Mouse (Mus musculus): Measurements from ENCODE around the gene Suclg2. TPM values are rescaled to one million over a fixed set of nuclear protein-coding genes. Genes with fewer than 3 reads are reported as not detected.

Suclg2 gene
- total and polyA plus RNA-seq, 2 experiments from 2014 or later, result 16.0 to 16.1 TPM

DNA sequence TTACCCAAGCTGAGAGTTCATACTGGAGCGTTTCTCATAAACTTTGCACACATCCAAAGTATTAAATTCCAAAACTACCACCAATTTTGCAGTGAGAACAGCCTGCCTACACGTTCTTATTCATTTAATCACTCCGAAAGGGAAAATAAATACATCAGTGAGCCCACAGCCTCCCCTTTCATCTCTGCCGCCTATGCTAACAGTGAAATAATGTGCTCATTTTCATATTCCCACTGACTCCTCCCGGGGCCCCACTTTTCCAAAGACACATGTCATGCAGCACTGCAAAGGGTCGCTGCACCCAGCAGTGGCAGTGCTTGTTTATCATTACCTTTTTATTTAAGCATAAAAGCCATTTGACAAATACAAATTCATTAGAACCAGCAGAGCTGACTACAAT lies 6.7 kb upstream of the Suclg2 start:
- Histone ChIP-seq H3K9me3 (ENCODE audit: low read length) (no peaks in the 10 kb centered on the region), H3K36me3 (ENCODE audit: insufficient read depth) (no peaks in the 10 kb centered on the region), H3K4me1 (ENCODE audit: insufficient read depth) (no peaks in the 10 kb centered on the region), H3K9ac (no peak overlapping the region), H3K27me3 (ENCODE audit: insufficient read depth, low read length) (no peaks in the 10 kb centered on the region), H3K4me2 (ENCODE audit: low read depth) (no peak overlapping the region), H3K4me3 (ENCODE audit: low read depth, low read length) (no peak overlapping the region), H3K27ac (ENCODE audit: low read depth, low read length) (no peak overlapping the region)
- DNase-seq, result no peak
- WGBS, result 36% methylated on average over 6 of the region's 6 CpGs
- ATAC-seq, result no peak
- no peak for TF ChIP-seq CTCF (IDR thresholded peaks at IDR 0.05; ENCODE audit: low read depth)

DNA sequence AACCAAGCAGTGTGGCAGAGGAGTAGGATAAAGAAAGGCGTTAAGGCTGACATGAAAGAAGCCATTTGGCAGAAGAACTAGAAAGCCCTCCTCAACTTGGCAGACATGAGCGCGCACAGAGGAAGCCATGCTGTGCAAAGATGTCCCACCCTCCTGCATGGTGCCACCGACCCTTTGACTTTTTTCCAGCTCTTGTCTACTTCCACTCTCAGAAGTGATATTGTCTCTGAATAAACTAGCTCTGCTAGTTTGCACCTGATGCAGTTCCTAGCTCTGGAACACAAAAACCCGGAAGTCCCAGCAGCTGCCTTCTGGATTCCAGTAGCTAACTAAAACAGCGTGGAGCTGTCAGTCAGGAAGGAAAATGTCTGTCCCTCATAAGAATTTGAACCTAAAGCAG lies 4.8 kb upstream of the Suclg2 start:
- Histone ChIP-seq H3K36me3 (ENCODE audit: insufficient read depth) (no peaks in the 10 kb centered on the region), H3K27me3 (ENCODE audit: insufficient read depth, low read length) (no peaks in the 10 kb centered on the region), H3K4me2 (ENCODE audit: low read depth) (no peak overlapping the region), H3K27ac (ENCODE audit: low read depth, low read length) (no peak overlapping the region), H3K4me3 (ENCODE audit: low read depth, low read length) (no peak overlapping the region), H3K9me3 (ENCODE audit: low read length) (no peaks in the 10 kb centered on the region), H3K9ac (no peak overlapping the region), H3K4me1 (ENCODE audit: insufficient read depth) (no peaks in the 10 kb centered on the region)
- WGBS, result 70% methylated on average over 6 of the region's 6 CpGs
- DNase-seq (no peak), ATAC-seq (no peak)
- no peak for TF ChIP-seq CTCF (IDR thresholded peaks at IDR 0.05; ENCODE audit: low read depth)

- no peak overlapping the region for H3K4me2 ChIP-seq (ENCODE audit: low read depth)
- no peak for DNase-seq
- WGBS, result 89% methylated on average over 3 of the region's 3 CpGs
Measured at GRCm38 (mm10) chr6:95719791-95720190, 1.2 kb upstream of the Suclg2 start.

GRCm38 (mm10) chr6:95718969-95719333 lies 351 bp upstream of the Suclg2 start:
- no CpG with 5 or more reads among the region's 1 CpGs for WGBS

More at GRCm38 (mm10) chr6:95719791-95720190, 1.2 kb upstream of the Suclg2 start:
- no peak overlapping the region for H3K9ac ChIP-seq
- H3K4me3 ChIP-seq (ENCODE audit: low read depth, low read length), result no peak overlapping the region
- H3K36me3 ChIP-seq (ENCODE audit: insufficient read depth), result no peaks in the 10 kb centered on the region
- H3K27me3 ChIP-seq (ENCODE audit: insufficient read depth, low read length), result no peaks in the 10 kb centered on the region
- no peak overlapping the region for H3K27ac ChIP-seq (ENCODE audit: low read depth, low read length)
- no peak for TF ChIP-seq CTCF (IDR thresholded peaks at IDR 0.05; ENCODE audit: low read depth)
- H3K4me1 ChIP-seq (ENCODE audit: insufficient read depth), result no peaks in the 10 kb centered on the region
- ATAC-seq, result no peak
- H3K9me3 ChIP-seq (ENCODE audit: low read length), result no peaks in the 10 kb centered on the region

GRCm38 (mm10) chr6:95717071-95717470 lies 1.5 kb downstream of the Suclg2 start:
- Histone ChIP-seq H3K9ac (no peak overlapping the region), H3K9me3 (ENCODE audit: low read length) (no peaks in the 10 kb centered on the region), H3K27ac (ENCODE audit: low read depth, low read length) (no peak overlapping the region), H3K4me1 (ENCODE audit: insufficient read depth) (no peaks in the 10 kb centered on the region), H3K4me3 (ENCODE audit: low read depth, low read length) (no peak overlapping the region), H3K27me3 (ENCODE audit: insufficient read depth, low read length) (no peaks in the 10 kb centered on the region), H3K4me2 (ENCODE audit: low read depth) (no peak overlapping the region), H3K36me3 (ENCODE audit: insufficient read depth) (no peaks in the 10 kb centered on the region)
- ATAC-seq, result no peak
- 78% methylated on average over 3 of the region's 3 CpGs for WGBS
- no peak for DNase-seq
- TF ChIP-seq CTCF (IDR thresholded peaks at IDR 0.05; ENCODE audit: low read depth), result no peak

More at GRCm38 (mm10) chr6:95718969-95719333, 351 bp upstream of the Suclg2 start:
- TF ChIP-seq CTCF (IDR thresholded peaks at IDR 0.05; ENCODE audit: low read depth), result no peak
- peak; percentile 38; the same call in 1 of the 2 replicates for ATAC-seq
- Histone ChIP-seq H3K27me3 (ENCODE audit: insufficient read depth, low read length) (no peaks in the 10 kb centered on the region), H3K27ac (ENCODE audit: low read depth, low read length) (no peak overlapping the region), H3K4me2 (ENCODE audit: low read depth) (peak overlapping the region; percentile 97), H3K9me3 (ENCODE audit: low read length) (no peaks in the 10 kb centered on the region), H3K36me3 (ENCODE audit: insufficient read depth) (no peaks in the 10 kb centered on the region), H3K9ac (peak overlapping the region; percentile 66), H3K4me3 (ENCODE audit: low read depth, low read length) (peak overlapping the region; percentile 75), H3K4me1 (ENCODE audit: insufficient read depth) (no peaks in the 10 kb centered on the region)
- DNase-seq, result peak; percentile 11

DNA sequence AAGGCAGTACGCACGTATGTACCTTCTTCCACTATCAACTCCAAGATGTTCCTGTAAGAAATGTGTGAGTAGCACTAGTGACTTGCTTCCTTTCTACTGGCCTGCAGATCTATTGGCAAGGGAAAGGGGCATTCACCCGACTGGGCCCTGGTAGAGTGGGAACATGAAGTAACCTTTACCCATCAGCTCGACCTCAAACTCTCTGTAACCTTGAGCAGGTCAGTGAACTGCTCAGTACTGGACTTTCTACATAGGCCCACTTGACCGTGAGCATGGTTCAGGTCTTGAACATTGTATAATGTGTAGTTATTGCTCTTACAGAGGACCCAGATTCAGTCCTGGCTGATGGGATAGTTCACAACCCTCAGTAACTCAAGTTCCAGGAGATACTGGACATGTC lies 2.1 kb downstream of the Suclg2 start:
- Histone ChIP-seq H3K4me1 (ENCODE audit: insufficient read depth) (no peaks in the 10 kb centered on the region), H3K27ac (ENCODE audit: low read depth, low read length) (no peak overlapping the region), H3K27me3 (ENCODE audit: insufficient read depth, low read length) (no peaks in the 10 kb centered on the region), H3K4me3 (ENCODE audit: low read depth, low read length) (no peak overlapping the region), H3K9me3 (ENCODE audit: low read length) (no peaks in the 10 kb centered on the region), H3K4me2 (ENCODE audit: low read depth) (no peak overlapping the region), H3K9ac (no peak overlapping the region), H3K36me3 (ENCODE audit: insufficient read depth) (no peaks in the 10 kb centered on the region)
- TF ChIP-seq CTCF (IDR thresholded peaks at IDR 0.05; ENCODE audit: low read depth), result no peak
- DNase-seq, result no peak
- no peak for ATAC-seq
- WGBS, result 98% methylated on average over 5 of the region's 5 CpGs

- no peak for TF ChIP-seq CTCF (IDR thresholded peaks at IDR 0.05; ENCODE audit: low read depth)
- WGBS, result 15% methylated on average over 5 of the region's 5 CpGs
- DNase-seq (no peak), ATAC-seq (no peak)
- no peaks in the 10 kb centered on the region for H3K4me1 ChIP-seq (ENCODE audit: insufficient read depth)
- H3K36me3 ChIP-seq (ENCODE audit: insufficient read depth), result no peaks in the 10 kb centered on the region
- H3K27me3 ChIP-seq (ENCODE audit: insufficient read depth, low read length), result no peaks in the 10 kb centered on the region
- no peak overlapping the region for H3K27ac ChIP-seq (ENCODE audit: low read depth, low read length)
- no peak overlapping the region for H3K9ac ChIP-seq
- no peaks in the 10 kb centered on the region for H3K9me3 ChIP-seq (ENCODE audit: low read length)
- H3K4me3 ChIP-seq (ENCODE audit: low read depth, low read length), result no peak overlapping the region
- H3K4me2 ChIP-seq (ENCODE audit: low read depth), result no peak overlapping the region
Measured at GRCm38 (mm10) chr6:95713245-95713644, 5.4 kb downstream of the Suclg2 start.

- no peaks in the 10 kb centered on the region for H3K4me1 ChIP-seq (ENCODE audit: insufficient read depth)
- no peak for ATAC-seq
- H3K36me3 ChIP-seq (ENCODE audit: insufficient read depth), result no peaks in the 10 kb centered on the region
- H3K27me3 ChIP-seq (ENCODE audit: insufficient read depth, low read length), result no peaks in the 10 kb centered on the region
- no peak for TF ChIP-seq CTCF (IDR thresholded peaks at IDR 0.05; ENCODE audit: low read depth)
- 87% methylated on average over 4 of the region's 4 CpGs for WGBS
- no peak overlapping the region for H3K4me2 ChIP-seq (ENCODE audit: low read depth)
- H3K27ac ChIP-seq (ENCODE audit: low read depth, low read length), result no peak overlapping the region
- no peak for DNase-seq
- H3K9ac ChIP-seq, result no peak overlapping the region
- H3K9me3 ChIP-seq (ENCODE audit: low read length), result no peaks in the 10 kb centered on the region
- no peak overlapping the region for H3K4me3 ChIP-seq (ENCODE audit: low read depth, low read length)
Measured at GRCm38 (mm10) chr6:95712081-95712480, 6.5 kb downstream of the Suclg2 start.
